Mouse (Mus musculus) myocyte (in vitro differentiated cells): ENCODE results near the gene En1.

ENCODE experiments used
- CEBPB ChIP-seq: IDR thresholded peaks from 2 replicates; pipeline ENCODE4 v1.6.1; 2011; ENCODE audit warnings: mild to moderate bottlenecking, moderate library complexity; ENCODE audit not compliant: poor library complexity, insufficient read depth, severe bottlenecking
- E2F4 ChIP-seq: IDR thresholded peaks from one replicate; pipeline ENCODE4 v1.6.1; 2011; ENCODE audit warnings: mild to moderate bottlenecking, control low read depth, moderate library complexity; ENCODE audit not compliant: insufficient read depth
- MAX ChIP-seq: IDR thresholded peaks from one replicate; pipeline ENCODE4 v1.6.1; 2011; ENCODE audit warnings: low read depth, mild to moderate bottlenecking, control low read depth
- MYOD1 ChIP-seq, 3 experiments: IDR thresholded peaks; one replicate each; pipeline ENCODE4 v1.6.1; 2011; ENCODE audit warnings: control low read depth in 2 of 3, low read depth in 2 of 3, mild to moderate bottlenecking in 2 of 3, moderate library complexity in 1 of 3; ENCODE audit not compliant: insufficient read length in 2 of 3, control insufficient read depth in 1 of 3
- POLR2A ChIP-seq: IDR thresholded peaks from one replicate; pipeline ENCODE4 v1.6.1; 2011; ENCODE audit warnings: low read depth, mild to moderate bottlenecking, control low read depth, moderate library complexity; ENCODE audit not compliant: insufficient read length
- POLR2AphosphoS2 ChIP-seq: IDR thresholded peaks from one replicate; pipeline ENCODE4 v1.6.1; 2011; ENCODE audit warnings: low read depth, control low read depth; ENCODE audit not compliant: insufficient read length
- USF1 ChIP-seq: IDR thresholded peaks from one replicate; pipeline ENCODE4 v1.6.1; 2011; ENCODE audit warnings: low read depth, mild to moderate bottlenecking, control low read depth, moderate library complexity

- TF ChIP-seq POLR2AphosphoS2: no peak
- no peak for TF ChIP-seq POLR2A
- no peak for TF ChIP-seq MAX
- TF ChIP-seq USF1: no peak
- no peak for TF ChIP-seq E2F4
- TF ChIP-seq MYOD1 (IDR thresholded peaks at IDR 0.05; ENCODE audit: control insufficient read depth in 1 of 3, insufficient read length in 2 of 3, low read depth in 2 of 3): no peak
- TF ChIP-seq CEBPB: no peak
Observed at GRCm38 (mm10) chr1:120593236-120593919, 8.8 kb upstream of the En1 start.
